Mouse (Mus musculus): ENCODE measurements at regions not wholly inside any gene's neighbourhood (a gene's known extent, or its start where the extent isn't known, plus 50 kb on each side); places are given as distances from the start of the nearest gene placed in this dataset.
A peak's percentile ranks its signal among the peaks of the same experiment; 100 is the strongest.

DNA sequence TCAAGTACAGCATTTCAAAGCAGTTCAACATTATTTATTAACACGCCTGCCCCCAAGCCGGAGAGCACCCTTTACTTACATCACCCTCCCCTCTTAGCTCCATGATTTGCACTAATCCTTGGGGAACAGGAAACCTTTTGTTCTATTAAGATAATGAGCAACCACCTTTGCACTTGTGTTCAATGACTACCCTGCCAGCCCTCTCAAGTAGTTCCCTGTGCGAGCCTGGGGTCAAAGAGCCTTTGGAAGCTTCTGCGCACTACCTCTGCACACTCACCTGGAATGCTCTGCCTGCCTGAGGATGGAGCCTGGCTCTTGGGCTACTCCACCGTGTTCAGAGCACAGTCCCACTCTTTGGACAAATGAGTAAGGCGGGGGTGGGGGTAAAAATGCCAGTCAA lies 96.0 kb upstream of the Cdkn3 start:
- H3K9me3 ChIP-seq: no peaks in the 10 kb centered on the region
- WGBS: 69% methylated on average over 6 of the region's 6 CpGs
- no peaks in the 10 kb centered on the region for H3K36me3 ChIP-seq
- H3K4me3 ChIP-seq: no peak overlapping the region
- H3K27me3 ChIP-seq: peaks cover 3% of the 10 kb centered on the region; the same call in 1 of the 2 replicates
- ATAC-seq (ENCODE audit: insufficient number of reproducible peaks, low FRiP score, low TSS enrichment, low read depth): no peak
- no peak overlapping the region for H3K9ac ChIP-seq
- no peak overlapping the region for H3K27ac ChIP-seq
- no peak overlapping the region for H3K4me2 ChIP-seq
- H3K4me1 ChIP-seq: peaks cover 20% of the 10 kb centered on the region

DNA sequence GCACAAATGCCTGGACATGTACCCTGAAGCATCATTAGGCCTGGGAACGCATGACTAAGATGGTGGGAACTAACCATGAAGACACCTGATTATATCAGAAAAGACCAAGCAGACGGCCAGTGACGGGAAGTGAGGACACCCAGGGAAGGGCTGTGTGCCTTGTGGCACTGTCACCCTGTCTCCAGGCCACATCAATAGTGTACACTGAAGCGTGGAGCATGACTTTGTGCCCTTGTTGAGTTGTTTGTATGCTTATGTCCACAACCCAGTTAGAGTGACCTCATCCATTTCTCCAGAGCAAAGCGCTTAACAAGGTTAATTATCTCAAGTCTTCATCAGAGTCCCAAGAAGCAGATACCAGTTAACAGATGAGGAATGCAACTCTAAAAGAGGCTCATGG lies 96.8 kb upstream of the Cdkn3 start:
- Histone ChIP-seq H3K4me1 (peaks cover 28% of the 10 kb centered on the region), H3K4me2 (no peak overlapping the region), H3K9ac (no peak overlapping the region), H3K9me3 (no peaks in the 10 kb centered on the region), H3K27ac (no peak overlapping the region), H3K27me3 (peaks cover 3% of the 10 kb centered on the region; the same call in 1 of the 2 replicates), H3K36me3 (no peaks in the 10 kb centered on the region), H3K4me3 (no peak overlapping the region)
- WGBS: 91% methylated on average over 5 of the region's 5 CpGs
- ATAC-seq (ENCODE audit: insufficient number of reproducible peaks, low FRiP score, low TSS enrichment, low read depth): no peak

DNA sequence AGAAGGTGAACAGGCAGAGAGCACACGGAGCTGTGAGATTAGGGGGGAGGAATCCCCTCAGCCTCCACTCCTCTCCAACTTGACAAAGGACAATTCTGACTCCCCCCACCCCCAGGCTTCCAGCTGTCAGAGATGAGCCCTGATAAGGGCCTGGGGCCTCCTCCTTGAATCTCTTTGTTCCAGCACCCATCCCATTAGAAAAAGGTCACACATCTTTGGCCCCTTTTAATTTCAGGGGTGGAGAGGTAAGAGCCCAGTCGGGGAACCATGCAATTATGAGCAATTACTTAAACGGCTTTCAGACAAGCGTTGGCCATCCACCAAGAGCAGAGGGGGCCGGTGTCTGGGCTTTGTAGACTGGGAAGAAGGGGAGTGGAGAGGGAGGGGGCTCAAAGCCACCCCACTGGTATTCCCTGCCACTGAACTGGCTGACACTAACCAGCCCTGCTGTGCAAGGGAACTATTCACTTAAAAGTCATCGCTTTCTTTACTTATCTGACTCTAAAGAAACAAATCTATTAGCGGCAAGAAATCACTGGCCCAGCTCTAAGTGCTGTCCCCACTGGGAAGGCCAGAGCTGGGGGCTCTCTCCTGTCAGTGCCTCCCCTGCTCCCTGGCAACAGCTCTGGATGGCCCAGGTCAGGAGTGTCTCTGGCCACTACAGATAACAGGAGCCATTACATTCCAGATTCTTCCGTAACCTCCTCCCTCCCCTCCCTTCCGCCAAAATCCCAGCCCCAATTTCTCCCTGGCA lies 98.4 kb upstream of the Cdkn3 start:
- ATAC-seq (ENCODE audit: insufficient number of reproducible peaks, low FRiP score, low TSS enrichment, low read depth): no peak

DNA sequence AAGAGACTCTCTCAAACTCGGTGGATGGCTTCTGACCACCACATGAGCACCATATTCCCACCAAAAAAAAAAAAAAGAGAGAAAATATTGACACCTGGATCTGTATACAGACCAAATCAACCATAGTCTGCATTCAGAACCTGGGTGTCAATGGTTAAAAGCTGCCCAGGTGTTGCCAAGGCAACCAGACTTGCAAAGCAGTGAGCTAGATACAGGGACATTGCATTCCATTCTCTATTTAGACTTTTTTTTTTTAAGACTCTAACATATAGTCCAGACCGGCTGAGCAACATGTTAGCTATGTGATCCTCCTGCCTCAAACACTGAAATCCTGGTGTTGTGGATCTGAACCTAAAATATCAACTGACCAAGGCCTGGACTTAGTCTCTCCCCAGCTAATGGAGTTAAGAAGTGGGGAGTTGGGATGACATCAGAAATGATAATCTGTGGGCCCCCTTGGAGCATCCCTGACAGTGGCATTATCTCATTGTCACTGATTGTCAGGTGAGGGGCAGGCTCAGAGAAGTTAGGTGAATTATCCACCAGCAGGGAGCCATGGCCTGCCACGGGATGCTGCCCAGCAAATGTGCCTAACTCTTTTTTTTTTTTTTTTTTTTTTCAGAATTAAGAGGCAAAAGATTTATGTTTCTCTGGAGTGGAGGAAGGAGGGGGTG lies 99.1 kb upstream of the Cdkn3 start:
- Histone ChIP-seq H3K4me2 (no peak overlapping the region), H3K36me3 (no peaks in the 10 kb centered on the region), H3K27ac (no peak overlapping the region), H3K4me3 (no peak overlapping the region), H3K9ac (no peak overlapping the region), H3K27me3 (peaks cover 7% of the 10 kb centered on the region; the same call in 1 of the 2 replicates), H3K4me1 (peaks cover 28% of the 10 kb centered on the region), H3K9me3 (no peaks in the 10 kb centered on the region)
- WGBS: 37% methylated on average over 3 of the region's 3 CpGs
- ATAC-seq (ENCODE audit: insufficient number of reproducible peaks, low FRiP score, low TSS enrichment, low read depth): no peak

More for the DNA sequence above, 98.4 kb upstream of the Cdkn3 start:
- Histone ChIP-seq H3K4me1 (peaks cover 28% of the 10 kb centered on the region), H3K9me3 (no peaks in the 10 kb centered on the region), H3K4me2 (no peak overlapping the region), H3K4me3 (no peak overlapping the region), H3K27ac (no peak overlapping the region), H3K27me3 (peaks cover 7% of the 10 kb centered on the region; the same call in 1 of the 2 replicates), H3K9ac (no peak overlapping the region), H3K36me3 (no peaks in the 10 kb centered on the region)
- WGBS: 23% methylated on average over 9 of the region's 9 CpGs

DNA sequence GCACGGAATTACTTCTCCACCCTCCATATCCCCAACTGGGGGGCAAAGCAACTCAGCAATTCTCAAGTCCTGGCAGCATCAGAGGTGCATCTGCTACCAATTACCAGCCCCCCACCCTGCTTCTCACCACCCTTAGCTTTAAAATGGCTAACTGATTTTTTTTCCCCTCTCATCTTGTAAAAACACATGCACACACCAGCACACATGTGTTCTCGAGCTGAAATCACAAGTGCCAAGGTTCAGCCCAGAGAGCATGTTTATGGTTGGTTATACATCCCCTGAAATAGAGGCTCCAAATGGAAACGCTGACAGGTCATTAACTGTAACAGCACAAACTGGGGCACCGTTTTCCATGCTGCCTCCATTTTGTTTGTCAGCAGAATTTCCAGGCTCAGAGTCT lies 101.0 kb upstream of the Cdkn3 start:
- Histone ChIP-seq H3K9me3 (no peaks in the 10 kb centered on the region), H3K4me1 (peaks cover 32% of the 10 kb centered on the region), H3K9ac (no peak overlapping the region), H3K27me3 (peaks cover 7% of the 10 kb centered on the region; the same call in 1 of the 2 replicates), H3K4me2 (no peak overlapping the region), H3K4me3 (no peak overlapping the region), H3K27ac (peak overlapping the region; percentile 47; the same call in 1 of the 2 replicates), H3K36me3 (no peaks in the 10 kb centered on the region)
- no peak for ATAC-seq (ENCODE audit: insufficient number of reproducible peaks, low FRiP score, low TSS enrichment, low read depth)
- WGBS: 27% methylated on average over 4 of the region's 4 CpGs

DNA sequence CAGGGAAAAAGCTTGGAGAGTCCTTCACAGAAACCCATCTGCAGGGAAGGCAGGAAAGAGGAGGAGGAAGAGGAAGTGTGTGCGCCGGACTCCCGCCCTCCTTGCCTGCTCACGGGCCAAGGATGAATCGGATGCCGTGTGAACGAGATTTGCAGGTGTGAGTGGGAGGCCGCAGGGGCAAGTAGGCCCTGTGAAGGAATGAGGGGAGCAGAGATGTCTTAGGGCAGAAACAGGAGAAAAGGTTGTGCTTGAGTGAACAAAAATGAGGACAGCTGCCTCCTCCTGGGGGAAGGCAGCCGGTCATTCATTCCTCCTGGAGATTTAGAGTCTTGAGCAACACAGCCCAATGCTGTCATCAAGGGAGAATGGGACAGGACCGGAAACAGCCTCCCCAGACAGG lies 104.1 kb upstream of the Cdkn3 start:
- Histone ChIP-seq H3K27ac (no peak overlapping the region), H3K27me3 (0 out of 2 replicates have a peak, but pooled peaks cover 4% of the 10 kb centered on the region), H3K9ac (no peak overlapping the region), H3K9me3 (no peaks in the 10 kb centered on the region), H3K36me3 (no peaks in the 10 kb centered on the region), H3K4me3 (no peak overlapping the region), H3K4me2 (no peak overlapping the region), H3K4me1 (peaks cover 20% of the 10 kb centered on the region)
- no peak for ATAC-seq (ENCODE audit: insufficient number of reproducible peaks, low FRiP score, low TSS enrichment, low read depth)
- 72% methylated on average over 10 of the region's 10 CpGs for WGBS

DNA sequence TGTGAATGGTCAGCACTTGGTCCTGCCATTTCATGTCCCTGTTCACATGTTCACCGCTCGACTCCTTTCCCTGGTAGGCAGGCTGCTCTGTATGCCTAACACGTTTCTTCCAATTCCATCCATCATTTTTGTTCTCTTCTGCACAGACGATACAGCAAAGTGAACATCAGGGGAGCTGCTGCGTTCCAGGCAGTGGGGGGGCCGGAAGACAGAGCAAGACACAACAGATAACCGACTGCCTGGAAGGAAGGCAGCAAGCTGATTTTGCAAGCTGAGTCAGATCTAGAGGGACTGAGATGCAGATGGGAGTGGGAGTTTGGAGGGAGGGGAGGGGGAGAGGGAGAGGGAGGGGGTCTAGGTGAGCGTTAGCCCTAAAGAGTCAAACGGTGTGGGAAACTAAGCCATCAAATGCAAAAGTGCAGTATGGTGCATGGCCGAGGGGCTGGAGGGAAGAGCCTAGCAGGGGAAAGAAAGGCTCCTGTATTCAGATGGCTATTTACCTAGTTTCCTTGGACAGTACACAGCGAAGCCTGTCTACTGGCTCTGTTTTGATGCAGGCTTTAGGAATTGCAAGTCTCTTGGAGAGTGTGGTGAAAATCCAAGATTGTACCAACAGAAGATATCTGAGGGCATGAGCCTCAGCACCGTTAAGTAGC lies 112.9 kb upstream of the Cdkn3 start:
- Histone ChIP-seq H3K9me3 (no peaks in the 10 kb centered on the region), H3K27me3 (no peaks in the 10 kb centered on the region), H3K27ac (no peak overlapping the region), H3K36me3 (no peaks in the 10 kb centered on the region), H3K4me3 (no peak overlapping the region), H3K4me2 (no peak overlapping the region), H3K9ac (no peak overlapping the region), H3K4me1 (no peaks in the 10 kb centered on the region)
- no peak for ATAC-seq (ENCODE audit: insufficient number of reproducible peaks, low FRiP score, low TSS enrichment, low read depth)
- WGBS: 61% methylated on average over 12 of the region's 12 CpGs

DNA sequence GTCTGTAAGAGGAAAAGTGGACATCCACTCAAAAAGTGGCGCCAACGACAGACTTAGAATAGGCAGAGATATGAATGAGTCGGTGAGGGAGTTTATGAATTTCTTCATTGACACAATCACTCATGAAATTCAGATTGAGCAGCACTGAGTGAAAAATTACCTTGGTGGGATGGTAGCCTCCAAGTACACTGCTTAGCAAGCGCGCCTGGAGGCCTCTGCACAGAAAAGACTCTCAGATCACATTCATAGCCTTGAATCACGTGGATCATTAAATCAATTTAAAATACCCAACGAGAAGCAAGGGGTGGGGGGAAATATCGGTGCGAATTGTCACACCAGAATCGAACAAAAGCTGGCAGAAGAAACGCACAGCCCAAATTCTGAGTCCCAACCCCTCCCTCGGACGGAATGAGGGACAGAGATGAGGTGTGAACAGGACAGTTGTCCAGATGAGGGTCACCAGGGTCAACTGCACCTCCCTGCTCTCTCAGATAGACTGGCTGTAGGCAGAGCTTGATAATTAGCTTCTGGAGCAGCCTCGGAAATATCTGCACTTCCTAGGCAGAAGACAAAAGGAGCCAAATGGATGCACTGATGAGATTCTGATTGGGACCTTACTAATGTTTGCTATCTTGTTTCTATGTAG lies 113.5 kb upstream of the Cdkn3 start:
- no peaks in the 10 kb centered on the region for H3K4me1 ChIP-seq
- H3K27ac ChIP-seq: no peak overlapping the region
- H3K27me3 ChIP-seq: no peaks in the 10 kb centered on the region
- no peak overlapping the region for H3K9ac ChIP-seq
- H3K9me3 ChIP-seq: no peaks in the 10 kb centered on the region
- H3K4me3 ChIP-seq: no peak overlapping the region
- H3K36me3 ChIP-seq: no peaks in the 10 kb centered on the region
- WGBS: 75% methylated on average over 14 of the region's 14 CpGs
- no peak for ATAC-seq (ENCODE audit: insufficient number of reproducible peaks, low FRiP score, low TSS enrichment, low read depth)
- no peak overlapping the region for H3K4me2 ChIP-seq

DNA sequence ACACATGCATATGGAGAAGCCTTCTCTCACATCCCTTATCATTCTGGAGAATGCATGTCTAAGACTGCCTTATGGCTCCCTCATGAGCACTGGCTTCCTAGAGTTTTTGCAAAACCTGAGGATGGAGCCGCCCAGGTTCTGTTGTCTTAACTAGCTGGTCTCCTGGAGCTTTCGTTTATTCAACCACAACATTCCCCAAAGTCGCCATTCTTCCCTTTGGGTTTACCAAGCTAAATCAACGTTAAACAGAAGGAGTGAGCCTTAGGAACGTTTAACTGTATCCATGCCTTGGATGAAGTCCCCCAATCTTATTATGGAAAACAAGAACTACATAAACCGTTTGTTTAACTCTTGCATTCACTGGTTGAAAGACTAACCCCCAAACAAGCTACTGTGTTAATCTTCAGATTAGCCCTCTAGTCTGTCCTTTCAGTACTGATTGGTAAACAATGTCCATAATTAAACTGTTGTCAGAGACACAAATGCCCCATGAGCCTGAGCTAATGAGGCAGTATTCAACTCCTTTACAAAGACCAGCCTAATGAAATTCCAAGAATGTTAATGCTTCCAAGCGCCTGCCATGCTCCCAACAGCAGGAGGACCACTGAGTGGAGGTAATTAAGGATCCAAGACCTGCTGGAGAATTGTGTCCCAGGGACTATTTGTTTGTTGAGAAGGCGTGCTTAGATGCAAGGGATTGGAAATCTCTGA lies 121.1 kb upstream of the Cdkn3 start:
- no peak overlapping the region for H3K27ac ChIP-seq
- no peak overlapping the region for H3K9ac ChIP-seq
- H3K9me3 ChIP-seq: no peaks in the 10 kb centered on the region
- WGBS: 38% methylated on average over 8 of the region's 8 CpGs
- ATAC-seq (ENCODE audit: insufficient number of reproducible peaks, low FRiP score, low TSS enrichment, low read depth): no peak
- H3K4me3 ChIP-seq: no peak overlapping the region
- H3K4me2 ChIP-seq: no peak overlapping the region
- H3K27me3 ChIP-seq: no peaks in the 10 kb centered on the region
- no peaks in the 10 kb centered on the region for H3K36me3 ChIP-seq
- H3K4me1 ChIP-seq: peaks cover 15% of the 10 kb centered on the region

DNA sequence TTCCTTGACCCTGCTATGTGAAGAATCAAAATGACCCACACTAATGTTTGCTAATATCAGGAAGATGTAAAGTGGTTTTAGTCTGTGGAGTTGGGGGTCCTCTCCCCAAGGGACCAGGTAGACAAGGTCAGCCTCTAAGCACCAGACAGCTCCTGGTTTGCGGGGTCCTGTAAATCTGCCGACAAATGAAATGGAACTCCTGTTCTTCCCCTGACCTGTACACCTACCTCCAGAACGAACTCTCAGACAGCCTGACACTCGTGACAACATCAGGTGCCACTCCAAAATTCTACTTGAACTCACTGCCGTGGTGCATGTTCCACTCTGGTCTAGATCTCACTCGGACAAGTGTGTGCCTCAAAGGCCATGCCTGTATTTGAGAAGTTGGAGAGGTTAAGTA lies 121.8 kb upstream of the Cdkn3 start:
- Histone ChIP-seq H3K27me3 (no peaks in the 10 kb centered on the region), H3K4me2 (no peak overlapping the region), H3K36me3 (no peaks in the 10 kb centered on the region), H3K9me3 (no peaks in the 10 kb centered on the region), H3K27ac (no peak overlapping the region), H3K4me1 (peaks cover 18% of the 10 kb centered on the region), H3K9ac (no peak overlapping the region), H3K4me3 (no peak overlapping the region)
- 83% methylated on average over 6 of the region's 6 CpGs for WGBS
- no peak for ATAC-seq (ENCODE audit: insufficient number of reproducible peaks, low FRiP score, low TSS enrichment, low read depth)

DNA sequence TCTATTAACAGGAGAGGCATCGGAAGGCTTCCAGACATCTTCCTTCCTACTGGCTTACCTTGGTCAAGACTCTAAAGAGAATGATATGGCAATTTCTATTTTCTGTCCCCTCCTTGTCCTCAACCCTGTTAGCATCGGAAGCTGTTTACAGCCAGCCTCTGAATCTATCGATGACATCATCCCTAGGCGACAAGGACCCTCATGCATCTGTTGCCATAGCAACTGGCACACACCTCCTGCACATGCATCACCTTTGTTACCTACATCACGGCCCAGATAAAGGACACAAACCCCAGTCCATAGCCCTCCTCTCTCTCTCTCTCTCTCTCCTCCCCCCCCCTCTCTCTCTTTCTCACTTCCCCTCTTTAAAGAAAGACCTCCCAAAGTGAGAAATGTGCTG lies 123.1 kb upstream of the Cdkn3 start:
- Histone ChIP-seq H3K27ac (no peak overlapping the region), H3K9me3 (no peaks in the 10 kb centered on the region)
- no peak for ATAC-seq (ENCODE audit: insufficient number of reproducible peaks, low FRiP score, low TSS enrichment, low read depth)

More for the DNA sequence above, 123.1 kb upstream of the Cdkn3 start:
- Histone ChIP-seq H3K4me2 (no peak overlapping the region), H3K4me1 (peaks cover 18% of the 10 kb centered on the region), H3K4me3 (no peak overlapping the region), H3K9ac (no peak overlapping the region), H3K27me3 (no peaks in the 10 kb centered on the region), H3K36me3 (no peaks in the 10 kb centered on the region)
- WGBS: 90% methylated on average over 5 of the region's 5 CpGs
